Mouse (Mus musculus): ENCODE data around the gene Rhobtb1. TPM values are rescaled to one million over a fixed set of nuclear protein-coding genes. Genes with fewer than 3 reads are reported as not detected.

The Rhobtb1 gene
- polyA plus RNA-seq, 1 experiment from 2014 or later, result 18.3 TPM

DNA sequence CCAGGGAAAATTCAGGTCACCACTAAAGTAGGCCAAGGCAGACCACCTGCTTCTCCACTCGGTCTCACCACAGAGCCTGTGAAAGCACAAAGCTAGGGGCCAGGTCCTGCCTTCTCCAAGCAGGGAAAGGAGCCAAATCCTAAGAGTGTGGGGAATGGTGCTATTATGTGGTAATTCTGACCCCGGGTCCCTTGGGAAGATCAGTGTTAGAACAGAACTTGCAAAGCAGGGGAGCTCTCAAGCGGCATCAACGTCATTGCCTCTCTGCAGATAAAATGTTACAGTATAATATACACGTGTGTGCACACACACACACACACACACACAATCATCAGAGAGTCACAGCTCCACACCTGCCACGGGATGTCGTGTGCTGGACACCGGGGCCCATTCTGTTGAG lies 139.5 kb downstream of the Rhobtb1 start:
- no peak overlapping the region for H3K27ac ChIP-seq (ENCODE audit: low read depth, low read length)
- DNase-seq (ENCODE audit: low spot score) (no peak), ATAC-seq (ENCODE audit: low FRiP score) (no peak)
- H3K4me1 ChIP-seq (replicated peaks; ENCODE audit: control insufficient read depth, insufficient read depth, low read length), result no peaks in the 10 kb centered on the region
- no peaks in the 10 kb centered on the region for H3K36me3 ChIP-seq (ENCODE audit: control insufficient read depth, insufficient read depth, low read length)
- no peak overlapping the region for H3K4me2 ChIP-seq (replicated peaks; ENCODE audit: low read depth, low read length)
- no peak overlapping the region for H3K4me3 ChIP-seq (ENCODE audit: low read depth, low read length)
- no peaks in the 10 kb centered on the region for H3K9me3 ChIP-seq (ENCODE audit: control insufficient read depth, low read length)
- 94% methylated on average over 8 of the region's 8 CpGs for WGBS
- H3K27me3 ChIP-seq (ENCODE audit: control insufficient read depth, insufficient read depth, low read length), result no peaks in the 10 kb centered on the region
- H3K9ac ChIP-seq (ENCODE audit: low read depth, low read length), result no peak overlapping the region

DNA sequence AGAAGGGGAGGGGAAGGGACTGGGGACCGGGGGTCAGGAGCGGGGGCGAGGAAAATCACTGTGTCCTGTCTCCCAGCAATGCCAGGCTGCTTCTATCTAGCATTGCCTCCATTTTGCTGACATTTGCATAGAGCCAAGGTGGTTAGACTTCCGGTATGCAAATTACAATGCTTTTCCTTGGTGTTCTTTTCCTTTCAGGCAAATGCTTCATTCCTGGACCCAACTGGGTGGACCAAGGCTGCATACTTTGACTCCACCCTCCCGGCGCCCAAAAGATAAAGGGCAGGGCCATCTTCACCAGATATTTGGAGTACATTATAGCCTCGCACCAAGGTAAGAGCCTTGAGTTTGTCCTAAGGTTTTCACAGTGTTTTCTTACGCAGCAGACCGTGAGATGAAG lies 144.7 kb downstream of the Rhobtb1 start:
- H3K4me1 ChIP-seq (replicated peaks; ENCODE audit: control insufficient read depth, insufficient read depth, low read length), result no peaks in the 10 kb centered on the region
- WGBS, result 81% methylated on average over 9 of the region's 9 CpGs

DNA sequence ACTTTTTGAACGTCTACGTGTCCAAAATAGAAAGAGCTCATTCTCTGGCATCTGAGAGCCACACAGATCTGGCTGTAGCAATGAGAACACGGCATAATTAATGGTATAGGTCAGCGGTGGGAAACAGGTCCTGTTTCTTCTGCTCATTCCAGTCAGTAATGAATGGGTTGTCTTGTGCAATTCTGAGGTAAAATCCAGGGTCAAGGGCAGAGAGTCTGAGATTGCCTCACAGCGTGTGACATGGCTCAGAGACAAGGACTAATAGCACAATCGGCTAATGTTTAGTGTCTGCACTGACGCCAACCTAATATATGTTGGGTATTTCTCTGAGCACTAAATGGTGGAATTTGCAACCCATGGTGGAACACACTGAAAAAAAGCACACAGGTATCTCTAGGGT lies 148.8 kb downstream of the Rhobtb1 start:
- H3K27ac ChIP-seq (ENCODE audit: low read depth, low read length), result no peak overlapping the region

More for the DNA sequence above, 144.7 kb downstream of the Rhobtb1 start:
- no peak for DNase-seq (ENCODE audit: low spot score)
- Histone ChIP-seq H3K9me3 (ENCODE audit: control insufficient read depth, low read length) (no peaks in the 10 kb centered on the region), H3K4me3 (ENCODE audit: low read depth, low read length) (no peak overlapping the region), H3K27ac (ENCODE audit: low read depth, low read length) (no peak overlapping the region), H3K27me3 (ENCODE audit: control insufficient read depth, insufficient read depth, low read length) (no peaks in the 10 kb centered on the region), H3K36me3 (ENCODE audit: control insufficient read depth, insufficient read depth, low read length) (no peaks in the 10 kb centered on the region), H3K9ac (ENCODE audit: low read depth, low read length) (no peak overlapping the region), H3K4me2 (replicated peaks; ENCODE audit: low read depth, low read length) (no peak overlapping the region)
- ATAC-seq (ENCODE audit: low FRiP score), result no peak

DNA sequence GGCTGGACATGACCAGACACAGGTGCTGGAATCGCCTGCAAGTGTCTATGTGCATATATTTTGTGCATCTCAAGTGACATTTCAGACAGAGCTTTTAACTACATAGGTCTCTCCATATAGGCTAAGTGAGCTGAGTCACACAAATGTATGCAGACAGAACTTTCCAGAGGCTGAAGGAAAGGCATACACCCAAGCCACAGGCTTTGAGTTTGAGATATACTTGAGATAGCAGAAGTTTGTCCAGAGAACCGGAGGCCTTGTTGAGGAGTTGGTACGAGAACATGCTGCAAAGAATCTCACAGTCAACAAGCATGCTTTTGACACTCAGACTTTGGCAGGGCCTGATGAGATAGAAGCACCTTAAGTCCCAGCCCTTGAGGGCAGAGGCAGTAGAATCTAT lies 151.4 kb downstream of the Rhobtb1 start:
- no peak for ATAC-seq (ENCODE audit: low FRiP score)
- Histone ChIP-seq H3K36me3 (ENCODE audit: control insufficient read depth, insufficient read depth, low read length) (no peaks in the 10 kb centered on the region), H3K9me3 (ENCODE audit: control insufficient read depth, low read length) (no peaks in the 10 kb centered on the region), H3K4me2 (replicated peaks; ENCODE audit: low read depth, low read length) (no peak overlapping the region), H3K27ac (ENCODE audit: low read depth, low read length) (no peak overlapping the region), H3K4me3 (ENCODE audit: low read depth, low read length) (no peak overlapping the region), H3K9ac (ENCODE audit: low read depth, low read length) (no peak overlapping the region), H3K4me1 (replicated peaks; ENCODE audit: control insufficient read depth, insufficient read depth, low read length) (no peaks in the 10 kb centered on the region), H3K27me3 (ENCODE audit: control insufficient read depth, insufficient read depth, low read length) (no peaks in the 10 kb centered on the region)
- no peak for DNase-seq (ENCODE audit: low spot score)
- WGBS, result 89% methylated on average over 3 of the region's 3 CpGs

More for the DNA sequence above, 148.8 kb downstream of the Rhobtb1 start:
- Histone ChIP-seq H3K4me3 (ENCODE audit: low read depth, low read length) (no peak overlapping the region), H3K36me3 (ENCODE audit: control insufficient read depth, insufficient read depth, low read length) (no peaks in the 10 kb centered on the region), H3K9ac (ENCODE audit: low read depth, low read length) (no peak overlapping the region), H3K4me2 (replicated peaks; ENCODE audit: low read depth, low read length) (no peak overlapping the region), H3K27me3 (ENCODE audit: control insufficient read depth, insufficient read depth, low read length) (no peaks in the 10 kb centered on the region), H3K4me1 (replicated peaks; ENCODE audit: control insufficient read depth, insufficient read depth, low read length) (no peaks in the 10 kb centered on the region), H3K9me3 (ENCODE audit: control insufficient read depth, low read length) (no peaks in the 10 kb centered on the region)
- no peak for ATAC-seq (ENCODE audit: low FRiP score)
- 89% methylated on average over 7 of the region's 7 CpGs for WGBS
- DNase-seq (ENCODE audit: low spot score), result no peak

DNA sequence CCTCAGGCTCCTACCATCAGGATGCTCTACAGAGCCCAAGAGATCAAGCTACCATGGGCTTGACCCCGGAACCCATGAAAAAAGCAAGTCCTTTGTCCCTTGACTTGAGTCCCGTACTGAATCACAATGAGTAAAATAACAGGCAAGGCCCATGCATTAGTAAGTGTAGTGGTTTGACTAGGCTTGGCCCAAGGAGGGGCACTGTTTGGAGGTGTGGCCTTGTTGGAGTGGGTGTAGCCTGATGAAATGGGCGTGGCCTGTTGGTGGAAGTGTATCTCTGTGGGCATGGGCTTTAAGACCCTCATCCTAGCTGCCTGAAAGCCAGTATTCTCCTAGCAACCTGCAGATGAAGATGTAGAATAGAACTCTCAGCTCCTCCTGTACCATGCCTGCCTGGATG lies 153.6 kb downstream of the Rhobtb1 start:
- Histone ChIP-seq H3K27me3 (ENCODE audit: control insufficient read depth, insufficient read depth, low read length) (no peaks in the 10 kb centered on the region), H3K4me2 (replicated peaks; ENCODE audit: low read depth, low read length) (no peak overlapping the region), H3K4me3 (ENCODE audit: low read depth, low read length) (no peak overlapping the region), H3K4me1 (replicated peaks; ENCODE audit: control insufficient read depth, insufficient read depth, low read length) (no peaks in the 10 kb centered on the region), H3K9ac (ENCODE audit: low read depth, low read length) (no peak overlapping the region), H3K36me3 (ENCODE audit: control insufficient read depth, insufficient read depth, low read length) (no peaks in the 10 kb centered on the region), H3K27ac (ENCODE audit: low read depth, low read length) (no peak overlapping the region), H3K9me3 (ENCODE audit: control insufficient read depth, low read length) (no peaks in the 10 kb centered on the region)
- WGBS, result 83% methylated on average over 3 of the region's 3 CpGs
- ATAC-seq (ENCODE audit: low FRiP score), result no peak
- no peak for DNase-seq (ENCODE audit: low spot score)

DNA sequence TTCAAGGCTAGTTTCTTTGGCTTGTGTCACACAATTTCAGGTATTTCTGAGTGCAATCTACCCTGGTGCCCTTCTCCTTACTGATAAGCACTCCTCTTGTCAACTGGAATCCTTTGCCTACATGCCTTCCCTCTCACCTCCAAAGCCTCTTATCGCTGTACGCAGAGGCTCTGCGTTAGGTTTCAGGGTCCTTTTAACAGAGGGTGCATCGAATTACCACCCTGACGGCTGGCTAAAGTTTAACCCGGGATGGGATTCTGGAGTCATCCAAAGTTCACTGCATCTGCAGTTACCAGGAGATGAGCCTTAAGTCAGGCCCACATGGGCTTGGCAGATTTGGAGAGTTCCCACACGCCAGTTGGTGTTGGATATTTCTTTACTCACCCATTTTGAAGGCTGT lies 154.4 kb downstream of the Rhobtb1 start:
- DNase-seq (ENCODE audit: low spot score) (no peak), ATAC-seq (ENCODE audit: low FRiP score) (no peak)
- Histone ChIP-seq H3K4me2 (replicated peaks; ENCODE audit: low read depth, low read length) (no peak overlapping the region), H3K36me3 (ENCODE audit: control insufficient read depth, insufficient read depth, low read length) (no peaks in the 10 kb centered on the region), H3K4me1 (replicated peaks; ENCODE audit: control insufficient read depth, insufficient read depth, low read length) (no peaks in the 10 kb centered on the region), H3K9me3 (ENCODE audit: control insufficient read depth, low read length) (no peaks in the 10 kb centered on the region), H3K9ac (ENCODE audit: low read depth, low read length) (no peak overlapping the region), H3K27me3 (ENCODE audit: control insufficient read depth, insufficient read depth, low read length) (no peaks in the 10 kb centered on the region), H3K27ac (ENCODE audit: low read depth, low read length) (no peak overlapping the region), H3K4me3 (ENCODE audit: low read depth, low read length) (no peak overlapping the region)
- WGBS, result 54% methylated on average over 7 of the region's 7 CpGs

DNA sequence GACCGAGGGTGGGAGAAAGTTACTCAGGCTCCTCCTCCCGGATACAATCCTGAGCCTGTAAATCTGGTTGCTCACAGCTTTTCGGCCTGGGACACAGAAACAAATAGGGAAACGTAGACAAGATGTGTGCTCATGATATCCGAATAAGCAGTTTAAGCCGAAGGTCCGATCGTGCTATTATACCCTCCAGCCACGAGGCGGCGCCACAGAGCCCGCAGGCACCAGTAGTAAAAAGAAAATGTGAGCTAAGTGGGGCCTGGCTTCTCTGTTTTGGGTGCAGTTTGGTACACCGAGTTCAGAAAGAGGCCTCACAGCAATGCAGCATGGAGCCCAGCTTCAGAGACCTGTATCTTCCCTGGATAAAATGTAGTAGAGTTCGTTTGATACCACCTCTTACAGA lies 155.0 kb downstream of the Rhobtb1 start:
- no peaks in the 10 kb centered on the region for H3K4me1 ChIP-seq (replicated peaks; ENCODE audit: control insufficient read depth, insufficient read depth, low read length)
- peak; percentile 49 for DNase-seq (ENCODE audit: low spot score)
- no peak for ATAC-seq (ENCODE audit: low FRiP score)
- no peak overlapping the region for H3K27ac ChIP-seq (ENCODE audit: low read depth, low read length)
- no peak overlapping the region for H3K4me3 ChIP-seq (ENCODE audit: low read depth, low read length)
- WGBS, result 64% methylated on average over 14 of the region's 14 CpGs
- H3K9me3 ChIP-seq (ENCODE audit: control insufficient read depth, low read length), result no peaks in the 10 kb centered on the region
- no peaks in the 10 kb centered on the region for H3K36me3 ChIP-seq (ENCODE audit: control insufficient read depth, insufficient read depth, low read length)
- no peak overlapping the region for H3K4me2 ChIP-seq (replicated peaks; ENCODE audit: low read depth, low read length)
- H3K9ac ChIP-seq (ENCODE audit: low read depth, low read length), result no peak overlapping the region
- H3K27me3 ChIP-seq (ENCODE audit: control insufficient read depth, insufficient read depth, low read length), result no peaks in the 10 kb centered on the region

DNA sequence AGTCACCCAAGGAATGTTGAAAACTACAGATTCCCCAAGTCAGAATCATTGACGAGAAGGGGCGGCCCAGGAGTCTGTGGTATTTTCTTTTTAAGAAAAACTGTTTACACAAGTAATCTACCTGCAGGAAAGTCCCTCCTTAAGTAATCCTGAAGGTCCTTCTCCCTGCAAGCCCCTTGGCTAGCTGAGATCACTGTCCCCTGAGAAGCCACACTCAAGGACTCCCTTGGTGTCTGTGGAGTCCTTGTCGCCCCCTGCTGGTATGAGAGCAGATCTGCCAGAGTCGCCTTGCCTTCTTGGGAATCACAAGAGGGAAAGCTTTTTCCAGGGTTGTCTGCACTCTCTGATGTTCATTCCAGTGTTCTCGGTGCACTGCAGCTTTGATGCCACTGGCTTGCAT lies 155.8 kb downstream of the Rhobtb1 start:
- 51% methylated on average over 5 of the region's 5 CpGs for WGBS
- no peak for ATAC-seq (ENCODE audit: low FRiP score)

DNA sequence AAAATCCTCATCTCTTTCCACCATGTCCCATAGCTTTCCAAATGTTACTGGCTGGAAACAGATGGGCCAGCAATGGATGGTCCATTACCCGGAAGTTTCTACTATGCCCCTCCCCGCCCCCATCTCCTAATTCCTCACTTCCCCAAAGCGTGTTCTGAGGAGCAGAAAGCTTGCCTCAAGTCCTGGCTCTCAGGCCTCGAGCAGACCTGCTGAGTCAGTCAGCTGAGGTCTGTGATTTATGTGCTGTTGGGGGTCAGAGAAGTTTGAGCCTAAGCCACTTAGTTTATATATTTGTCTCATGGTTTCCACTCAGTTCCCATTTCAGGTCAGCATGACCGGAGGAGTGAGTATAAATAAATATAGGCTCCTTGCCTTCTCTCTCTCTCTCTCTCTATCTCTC lies 157.9 kb downstream of the Rhobtb1 start:
- Histone ChIP-seq H3K27ac (ENCODE audit: low read depth, low read length) (no peak overlapping the region), H3K9me3 (ENCODE audit: control insufficient read depth, low read length) (no peaks in the 10 kb centered on the region), H3K9ac (ENCODE audit: low read depth, low read length) (no peak overlapping the region), H3K36me3 (ENCODE audit: control insufficient read depth, insufficient read depth, low read length) (no peaks in the 10 kb centered on the region), H3K4me1 (replicated peaks; ENCODE audit: control insufficient read depth, insufficient read depth, low read length) (no peaks in the 10 kb centered on the region), H3K4me3 (ENCODE audit: low read depth, low read length) (no peak overlapping the region), H3K27me3 (ENCODE audit: control insufficient read depth, insufficient read depth, low read length) (no peaks in the 10 kb centered on the region), H3K4me2 (replicated peaks; ENCODE audit: low read depth, low read length) (no peak overlapping the region)
- 73% methylated on average over 5 of the region's 5 CpGs for WGBS
- ATAC-seq (ENCODE audit: low FRiP score), result no peak
- no peak for DNase-seq (ENCODE audit: low spot score)

More for the DNA sequence above, 155.8 kb downstream of the Rhobtb1 start:
- Histone ChIP-seq H3K9me3 (ENCODE audit: control insufficient read depth, low read length) (no peaks in the 10 kb centered on the region), H3K27me3 (ENCODE audit: control insufficient read depth, insufficient read depth, low read length) (no peaks in the 10 kb centered on the region), H3K27ac (ENCODE audit: low read depth, low read length) (no peak overlapping the region), H3K4me2 (replicated peaks; ENCODE audit: low read depth, low read length) (no peak overlapping the region), H3K4me1 (replicated peaks; ENCODE audit: control insufficient read depth, insufficient read depth, low read length) (no peaks in the 10 kb centered on the region), H3K36me3 (ENCODE audit: control insufficient read depth, insufficient read depth, low read length) (no peaks in the 10 kb centered on the region), H3K9ac (ENCODE audit: low read depth, low read length) (no peak overlapping the region), H3K4me3 (ENCODE audit: low read depth, low read length) (no peak overlapping the region)
- DNase-seq (ENCODE audit: low spot score), result peak; percentile 84

Measured in hindbrain, embryonic 11.5 days (tissue).